19 mouse cellular contexts compared by ENCODE assay signal in the genomic region with DNA sequence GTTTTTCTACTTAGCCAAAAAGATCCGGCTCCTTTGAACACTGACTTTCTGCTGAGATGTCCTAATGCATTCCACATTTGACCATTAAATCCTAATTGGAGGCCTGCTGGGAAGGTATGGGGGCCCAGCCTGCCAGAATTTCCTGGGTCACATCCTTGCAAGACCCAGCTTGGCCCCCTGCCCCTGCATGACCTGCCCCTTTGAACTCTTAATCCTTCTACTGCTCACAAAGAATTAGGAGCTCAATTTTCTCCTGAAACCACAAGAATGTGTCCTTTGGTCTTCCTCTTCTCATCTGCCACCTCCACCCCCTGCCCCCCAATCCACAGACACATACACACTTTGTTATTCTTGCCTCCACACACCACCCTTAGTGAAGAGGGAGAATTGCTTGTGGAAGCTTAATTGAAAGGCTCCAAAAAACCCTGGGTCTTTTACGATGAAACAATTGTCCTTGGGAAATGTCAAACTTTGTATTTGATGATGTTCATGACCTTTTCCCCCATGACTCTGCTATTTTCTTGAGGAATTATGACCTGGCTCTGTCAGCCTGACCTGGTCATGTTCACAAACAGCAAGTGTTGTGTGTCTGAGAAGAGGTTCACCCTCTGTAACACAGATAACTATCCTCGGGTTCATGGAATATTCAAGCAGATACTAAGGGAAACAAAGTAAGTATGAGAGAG.
A peak's percentile ranks its signal among the peaks of the same experiment; 100 is the strongest.
DNase-seq lines count a peak whose midpoint lies in the region; ATAC-seq lines count a peak whose summit lies in the region.
"Had no signal": no experiment of that assay in that cellular context is flagged by ENCODE, and none has a peak within 500 bp of the region (broad histone marks: within the 10 kb centered on the region; RNA-seq: fewer than 3 reads in every experiment).

No protein-coding gene starts in this region.

- no peaks in the 10 kb centered on the region for H3K4me1 ChIP-seq in neural tube, embryonic 11.5 days (ENCODE audit: control insufficient read depth, insufficient read depth, low read length)
- H3K4me1 ChIP-seq: embryonic facial prominence, embryonic 15.5 days; stomach, embryonic 15.5 days had no signal

- no peak overlapping the region for H3K4me3 ChIP-seq in neural tube, embryonic 11.5 days (ENCODE audit: low read depth, low read length)
- H3K4me3 ChIP-seq: embryonic facial prominence, embryonic 15.5 days; midbrain, embryonic 13.5 days; stomach, embryonic 15.5 days had no signal

- H3K36me3 ChIP-seq in neural tube, embryonic 11.5 days (ENCODE audit: control insufficient read depth, insufficient read depth, low read length): no peaks in the 10 kb centered on the region
- H3K36me3 ChIP-seq: embryonic facial prominence, embryonic 15.5 days; G1E; midbrain, embryonic 13.5 days; stomach, embryonic 15.5 days had no signal

- no peak overlapping the region for H3K9ac ChIP-seq in neural tube, embryonic 11.5 days (ENCODE audit: low read length)
- H3K9ac ChIP-seq: embryonic facial prominence, embryonic 15.5 days; midbrain, embryonic 13.5 days; stomach, embryonic 15.5 days had no signal

- H3K27ac ChIP-seq in neural tube, embryonic 11.5 days (ENCODE audit: low read depth, low read length): no peak overlapping the region
- H3K27ac ChIP-seq: embryonic facial prominence, embryonic 15.5 days; midbrain, embryonic 13.5 days; stomach, embryonic 15.5 days had no signal

- WGBS in neural tube, embryonic 11.5 days: 4% methylated on average over 3 of the region's 3 CpGs

- no peaks in the 10 kb centered on the region for H3K9me3 ChIP-seq in neural tube, embryonic 11.5 days (ENCODE audit: control insufficient read depth, low read length)
- H3K9me3 ChIP-seq: embryonic facial prominence, embryonic 15.5 days; G1E; midbrain, embryonic 13.5 days; stomach, embryonic 15.5 days had no signal

- H3K4me2 ChIP-seq in neural tube, embryonic 11.5 days (ENCODE audit: low read depth): no peak overlapping the region
- H3K4me2 ChIP-seq: embryonic facial prominence, embryonic 15.5 days; liver, embryonic 11.5 days; midbrain, embryonic 13.5 days; stomach, embryonic 15.5 days had no signal

- DNase-seq in heart, adult 11 months: peak; percentile 80
- DNase-seq in heart, adult 9 months (ENCODE audit: low spot score in 2 of 2): no peak
- peak; percentile 42 for DNase-seq in retina, embryonic 14.5 days (ENCODE audit: low spot score)
- DNase-seq in retina, postnatal 1 day: no peak
- DNase-seq in embryo, embryonic 11.5 days (ENCODE audit: low read depth, low spot score): peak; percentile 23
- DNase-seq in neural tube, embryonic 11.5 days (ENCODE audit: low spot score): peak; percentile 51
- no peak for DNase-seq in urinary bladder, adult 2 months (ENCODE audit: low spot score)
- DNase-seq in kidney, adult 9 months: no peak
- DNase-seq: cerebellum, adult 18-20 months; heart, postnatal 10 days; right cerebral cortex, postnatal 25 days; thymus, postnatal 14 days had no signal

- H3K27me3 ChIP-seq in neural tube, embryonic 11.5 days (ENCODE audit: control insufficient read depth, insufficient read depth, low read length): no peaks in the 10 kb centered on the region
- H3K27me3 ChIP-seq: embryonic facial prominence, embryonic 15.5 days; midbrain, embryonic 13.5 days; stomach, embryonic 15.5 days had no signal

- no peak for ATAC-seq in neural tube, embryonic 11.5 days (ENCODE audit: insufficient read depth, low FRiP score, low TSS enrichment)
- ATAC-seq: inflammation-experienced regulatory T-cells, adult 6 months; lung, postnatal 0 days; midbrain, embryonic 13.5 days had no signal

Comparison
In these comparisons a context has a peak if more than half of its experiments do, and no peak if none do; other contexts are left out.
1. DNase-seq: peak in heart, adult 11 months (single experiment), retina, embryonic 14.5 days (single experiment), embryo, embryonic 11.5 days (single experiment) and neural tube, embryonic 11.5 days (single experiment); none in heart, adult 9 months (0 of 2), retina, postnatal 1 day (single experiment), urinary bladder, adult 2 months (single experiment) and kidney, adult 9 months (single experiment).